ENCODE assay signal across 11 mouse cellular contexts in genomic region chr11:88274901-88275498, GRCm38 (mm10). TPM values are rescaled to one million over a fixed set of nuclear protein-coding genes. Genes with fewer than 3 reads are reported as not detected.
DNase-seq lines count a peak whose midpoint lies in the region; ATAC-seq and TF ChIP-seq lines count a peak whose summit lies in the region.
"Had no signal": no experiment of that assay in that cellular context is flagged by ENCODE, and none has a peak within 500 bp of the region (broad histone marks: within the 10 kb centered on the region; RNA-seq: fewer than 3 reads in every experiment).

No protein-coding gene starts in this region.

- no peak for DNase-seq in lung, embryonic 14.5 days
- DNase-seq in lung, postnatal 0 days (ENCODE audit: low spot score), result no peak
- DNase-seq in hindbrain, embryonic 14.5 days (ENCODE audit: low spot score), result peak; percentile 70
- DNase-seq in midbrain, embryonic 10.5 days (ENCODE audit: low spot score), result peak; percentile 86
- DNase-seq in stomach, postnatal 0 days (ENCODE audit: low spot score), result no peak
- no peak for DNase-seq in gastrocnemius, postnatal 25 days
- DNase-seq in adrenal gland, postnatal 14 days, result no peak

- TF ChIP-seq CTCF in lung, embryonic 14.5 days (IDR thresholded peaks at IDR 0.05; ENCODE audit: low read depth), result no peak
- no peak for TF ChIP-seq CTCF in lung, postnatal 0 days (IDR thresholded peaks at IDR 0.05)
- TF ChIP-seq CTCF in stomach, postnatal 0 days (IDR thresholded peaks at IDR 0.05; ENCODE audit: low read depth), result no peak

- no peak overlapping the region for H3K4me3 ChIP-seq in lung, embryonic 14.5 days (ENCODE audit: low read depth, low read length)
- H3K4me3 ChIP-seq in lung, postnatal 0 days (ENCODE audit: low read depth, low read length), result no peak overlapping the region
- H3K4me3 ChIP-seq in hindbrain, embryonic 14.5 days (replicated peaks; ENCODE audit: low read length), result no peak overlapping the region
- H3K4me3 ChIP-seq in midbrain, embryonic 10.5 days, result peak overlapping the region; percentile 41
- no peak overlapping the region for H3K4me3 ChIP-seq in stomach, postnatal 0 days (ENCODE audit: low read depth, low read length)

- no peak overlapping the region for H3K9ac ChIP-seq in lung, embryonic 14.5 days
- H3K9ac ChIP-seq in lung, postnatal 0 days (replicated peaks; ENCODE audit: low read depth), result no peak overlapping the region
- H3K9ac ChIP-seq in hindbrain, embryonic 14.5 days, result peak overlapping the region; percentile 40; the same call in 1 of the 2 replicates
- H3K9ac ChIP-seq in stomach, postnatal 0 days (ENCODE audit: low read length), result no peak overlapping the region

- H3K9me3 ChIP-seq in lung, embryonic 14.5 days (ENCODE audit: low read depth, low read length), result no peaks in the 10 kb centered on the region
- no peaks in the 10 kb centered on the region for H3K9me3 ChIP-seq in lung, postnatal 0 days (ENCODE audit: low read length)
- no peaks in the 10 kb centered on the region for H3K9me3 ChIP-seq in hindbrain, embryonic 14.5 days (ENCODE audit: control insufficient read depth, low read length)
- no peaks in the 10 kb centered on the region for H3K9me3 ChIP-seq in midbrain, embryonic 10.5 days (replicated peaks)
- no peaks in the 10 kb centered on the region for H3K9me3 ChIP-seq in stomach, postnatal 0 days (ENCODE audit: control insufficient read depth, low read length)

- H3K27ac ChIP-seq in lung, embryonic 14.5 days (ENCODE audit: low read depth), result no peak overlapping the region
- H3K27ac ChIP-seq in lung, postnatal 0 days (ENCODE audit: low read length), result no peak overlapping the region
- H3K27ac ChIP-seq in hindbrain, embryonic 14.5 days, result peak overlapping the region; percentile 89
- peak overlapping the region; percentile 97 for H3K27ac ChIP-seq in midbrain, embryonic 10.5 days (replicated peaks)
- no peak overlapping the region for H3K27ac ChIP-seq in stomach, postnatal 0 days (replicated peaks)

- 0 out of 2 replicates have a peak, but pooled peaks cover 4% of the 10 kb centered on the region for H3K4me1 ChIP-seq in lung, embryonic 14.5 days (ENCODE audit: insufficient read depth)
- no peaks in the 10 kb centered on the region for H3K4me1 ChIP-seq in lung, postnatal 0 days (ENCODE audit: insufficient read depth, low read depth, low read length)
- peaks cover 38% of the 10 kb centered on the region for H3K4me1 ChIP-seq in hindbrain, embryonic 14.5 days (replicated peaks; ENCODE audit: control insufficient read depth, insufficient read depth, low read length)
- H3K4me1 ChIP-seq in midbrain, embryonic 10.5 days, result peaks cover 86% of the 10 kb centered on the region
- H3K4me1 ChIP-seq in stomach, postnatal 0 days (replicated peaks; ENCODE audit: control insufficient read depth, insufficient read depth), result no peaks in the 10 kb centered on the region

- H3K27me3 ChIP-seq in lung, embryonic 14.5 days (ENCODE audit: insufficient read depth, low read length), result peaks cover 4% of the 10 kb centered on the region; the same call in 1 of the 2 replicates
- H3K27me3 ChIP-seq in lung, postnatal 0 days (replicated peaks; ENCODE audit: insufficient read depth, low read length), result 0 out of 2 replicates have a peak, but pooled peaks cover 5% of the 10 kb centered on the region
- no peaks in the 10 kb centered on the region for H3K27me3 ChIP-seq in hindbrain, embryonic 14.5 days (ENCODE audit: control insufficient read depth, insufficient read depth, low read length)
- H3K27me3 ChIP-seq in midbrain, embryonic 10.5 days (ENCODE audit: low read depth, poor library complexity, severe bottlenecking), result peaks cover 2% of the 10 kb centered on the region
- H3K27me3 ChIP-seq in stomach, postnatal 0 days (ENCODE audit: control insufficient read depth, insufficient read depth, low read length), result no peaks in the 10 kb centered on the region

- TF ChIP-seq EP300 in lung, postnatal 0 days (IDR thresholded peaks at IDR 0.05), result no peak
- no peak for TF ChIP-seq EP300 in stomach, postnatal 0 days (optimal IDR thresholded peaks at IDR 0.05)

- no peaks in the 10 kb centered on the region for H3K36me3 ChIP-seq in lung, embryonic 14.5 days (ENCODE audit: insufficient read depth)
- H3K36me3 ChIP-seq in lung, postnatal 0 days (ENCODE audit: insufficient read depth, low read length), result no peaks in the 10 kb centered on the region
- no peaks in the 10 kb centered on the region for H3K36me3 ChIP-seq in hindbrain, embryonic 14.5 days (replicated peaks; ENCODE audit: control insufficient read depth, insufficient read depth)
- no peaks in the 10 kb centered on the region for H3K36me3 ChIP-seq in midbrain, embryonic 10.5 days
- no peaks in the 10 kb centered on the region for H3K36me3 ChIP-seq in stomach, postnatal 0 days (ENCODE audit: control insufficient read depth, insufficient read depth, low read length)

- ATAC-seq in lung, embryonic 14.5 days (ENCODE audit: insufficient read depth), result no peak
- no peak for ATAC-seq in lung, postnatal 0 days
- ATAC-seq in hindbrain, embryonic 14.5 days (ENCODE audit: low FRiP score), result peak; percentile 70
- ATAC-seq in stomach, postnatal 0 days (ENCODE audit: low FRiP score, low TSS enrichment), result no peak
- no peak for ATAC-seq in cerebellum, adult (ENCODE audit: insufficient number of reproducible peaks, low FRiP score, low TSS enrichment)

- 29% methylated on average over 13 of the region's 13 CpGs for WGBS in lung, embryonic 14.5 days
- WGBS in lung, postnatal 0 days, result 29% methylated on average over 13 of the region's 13 CpGs
- 5% methylated on average over 13 of the region's 13 CpGs for WGBS in hindbrain, embryonic 14.5 days
- 12% methylated on average over 13 of the region's 13 CpGs for WGBS in midbrain, embryonic 10.5 days
- 21% methylated on average over 13 of the region's 13 CpGs for WGBS in stomach, postnatal 0 days

- H3K4me2 ChIP-seq in lung, embryonic 14.5 days, result 0 out of 2 replicates have a peak overlapping the region, but pooled peaks have one; percentile 27
- no peak overlapping the region for H3K4me2 ChIP-seq in lung, postnatal 0 days (replicated peaks; ENCODE audit: low read depth, low read length)
- peak overlapping the region; percentile 9; the same call in 1 of the 2 replicates for H3K4me2 ChIP-seq in hindbrain, embryonic 14.5 days (replicated peaks)
- H3K4me2 ChIP-seq in stomach, postnatal 0 days (replicated peaks; ENCODE audit: low read depth), result 0 out of 2 replicates have a peak overlapping the region, but pooled peaks have one; percentile 5

RNA-seq across cellular contexts. Expression of gene Ccdc182, which starts 18.9 kb away (rescaled TPM):
- not detected in 2 replicates for polyA plus RNA-seq in lung, embryonic 14.5 days (2014; fragmentation: Nextera tagmentation; extraction: Ambion mirVana)
- not detected in 2 replicates for polyA plus RNA-seq in lung, postnatal 0 days (2015; fragmentation: Nextera tagmentation; extraction: Ambion mirVana)
- polyA plus RNA-seq in hindbrain, embryonic 14.5 days (2014; fragmentation: Nextera tagmentation; extraction: Ambion mirVana), result 0.37 TPM in 1 of 2 replicates, not detected in the other
- 4.7 and 6.0 TPM in 2 replicates for polyA plus RNA-seq in midbrain, embryonic 10.5 days (2016; fragmentation: Nextera tagmentation; extraction: Ambion mirVana)
- not detected in 2 replicates for polyA plus RNA-seq in stomach, postnatal 0 days (2015; fragmentation: Nextera tagmentation; extraction: Ambion mirVana)
- total RNA-seq in gastrocnemius, postnatal 25 days (2021), result not detected
- not detected in 2 replicates for total RNA-seq in adrenal gland, postnatal 14 days (2021)
- total RNA-seq: left cerebral cortex, adult 18-20 months; megakaryocyte progenitor cell, adult 5-6 weeks; MEL had no signal

Comparison
In these comparisons a context has a peak if more than half of its experiments do, and no peak if none do; other contexts are left out.
1. DNase-seq: peak in hindbrain, embryonic 14.5 days (single experiment) and midbrain, embryonic 10.5 days (single experiment); none in lung, embryonic 14.5 days (single experiment), lung, postnatal 0 days (single experiment), stomach, postnatal 0 days (single experiment), gastrocnemius, postnatal 25 days (single experiment) and adrenal gland, postnatal 14 days (single experiment).
2. H3K27ac ChIP-seq: peak in hindbrain, embryonic 14.5 days (single experiment) and midbrain, embryonic 10.5 days (single experiment); none in lung, embryonic 14.5 days (single experiment), lung, postnatal 0 days (single experiment) and stomach, postnatal 0 days (single experiment).